Mouse (Mus musculus) urinary bladder, postnatal 4 days (tissue): ENCODE results near the gene Iqsec2.
"Not testable (repeated sequence)": the region's sequence is repeated elsewhere in the genome, so short reads cannot be mapped to it uniquely, and the experiment has no call there.

Experiments used
- DNase-seq, 2 experiments: peaks; one replicate each; pipeline ENCODE4 v3.0.0; 2021 to 2022; ENCODE audit warnings: low spot score in 2 of 2

Iqsec2 gene

GRCm38 (mm10) chrX:152178843-152179545, 34.9 kb downstream of the Iqsec2 start:
- peak; percentile 44 to 71 for DNase-seq

- no peak for DNase-seq
Measured at GRCm38 (mm10) chrX:152179670-152180656, 35.9 kb downstream of the Iqsec2 start.

DNA sequence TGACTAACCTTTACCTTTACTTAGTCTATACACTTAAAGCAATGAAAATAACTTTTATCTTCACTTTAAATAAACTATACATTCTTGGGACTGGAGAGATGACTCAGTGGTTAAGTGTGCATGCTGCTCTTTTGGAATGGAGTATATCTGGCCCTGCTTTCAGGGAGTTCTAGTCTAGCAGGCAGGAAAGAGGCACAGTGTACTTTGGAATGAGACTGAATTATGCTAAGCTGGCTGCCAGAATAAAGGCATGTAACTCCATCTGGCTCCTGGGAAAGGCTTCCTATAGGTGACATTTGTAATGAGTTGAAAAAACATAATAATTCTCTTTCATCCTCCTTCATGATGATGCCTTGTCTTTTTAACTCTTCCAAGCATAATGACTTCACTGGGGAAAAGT, 43.1 kb downstream of the Iqsec2 start:
- DNase-seq, result no peak

GRCm38 (mm10) chrX:152191266-152191665, 47.2 kb downstream of the Iqsec2 start:
- DNase-seq, result no peak

DNA sequence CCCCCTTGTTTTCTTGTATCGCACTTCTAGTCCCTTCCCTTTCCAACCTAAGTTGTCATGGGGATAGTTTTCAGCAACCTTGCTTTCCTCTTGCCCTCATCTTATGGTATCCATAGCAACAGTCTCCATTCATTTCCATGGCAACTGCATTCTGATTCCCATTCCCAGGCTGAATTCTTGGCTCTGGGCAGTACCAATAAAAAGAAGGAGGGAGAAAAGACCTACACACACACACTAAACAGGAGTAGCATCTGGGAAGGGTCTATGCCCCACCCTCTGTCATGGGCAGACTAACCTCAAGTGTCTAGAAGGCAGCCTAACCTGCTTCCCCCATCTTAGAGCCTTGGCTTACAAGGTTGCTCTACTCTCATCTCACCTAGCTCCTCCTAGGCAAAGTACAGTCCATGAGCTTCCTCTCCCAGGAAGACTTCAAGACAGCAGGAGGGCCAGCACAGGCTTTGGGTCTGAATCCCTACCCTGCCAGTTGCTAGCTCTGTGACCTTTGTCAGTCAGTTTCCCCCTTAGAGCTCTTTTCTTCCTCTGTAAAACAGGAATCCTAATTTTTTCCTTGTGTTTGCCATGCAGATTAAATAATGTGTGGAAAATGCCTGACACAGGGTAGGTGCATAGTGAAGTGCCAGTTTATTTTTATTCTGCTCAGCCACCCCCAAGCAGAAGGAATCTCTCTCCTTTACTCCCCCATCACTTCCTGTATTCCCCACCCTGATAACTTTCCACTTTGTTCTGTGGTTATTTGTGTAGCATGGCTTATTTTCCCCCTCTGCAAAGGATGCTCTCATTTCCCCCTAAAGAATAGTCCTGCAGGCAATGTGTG, 54.0 kb downstream of the Iqsec2 start:
- DNase-seq, result no peak

- DNase-seq, result no peak
Measured at GRCm38 (mm10) chrX:152201737-152202421, 57.8 kb downstream of the Iqsec2 start.

DNA sequence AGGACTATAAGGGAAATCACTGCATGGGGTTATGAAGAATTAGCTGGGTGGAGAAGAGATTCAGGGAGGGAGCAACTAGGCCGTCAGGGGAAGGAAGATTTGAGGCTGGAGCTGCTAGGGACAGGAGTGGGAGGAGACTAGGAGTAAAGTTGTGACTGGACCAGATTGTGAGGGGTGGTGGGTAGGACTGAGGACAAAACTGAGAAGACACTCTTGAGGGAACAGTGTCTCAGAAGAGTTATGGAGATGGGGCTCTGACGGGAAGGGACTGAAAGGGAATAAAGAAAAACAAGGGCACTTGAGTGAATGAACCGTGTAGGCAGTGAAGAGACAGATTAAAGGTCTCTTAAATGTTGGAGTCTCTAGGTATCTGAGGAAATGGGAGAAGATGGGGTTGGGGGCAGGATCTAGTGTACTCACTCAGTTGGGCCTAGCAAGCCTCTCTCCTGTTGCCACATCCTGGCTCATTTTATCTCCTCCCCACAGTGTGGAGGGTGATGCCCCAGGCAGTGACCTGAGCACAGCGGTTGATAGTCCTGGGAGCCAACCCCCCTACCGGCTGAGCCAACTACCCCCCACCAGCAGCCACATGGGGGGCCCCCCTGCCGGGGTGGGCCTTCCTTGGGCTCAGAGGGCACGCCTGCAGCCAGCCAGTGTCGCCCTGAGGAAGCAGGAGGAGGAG, 58.5 kb downstream of the Iqsec2 start:
- DNase-seq, result no peak

- DNase-seq, result no peak
Measured at GRCm38 (mm10) chrX:152203247-152203646, 59.2 kb downstream of the Iqsec2 start.

- no peak for DNase-seq
Measured at GRCm38 (mm10) chrX:152205486-152205885, 61.4 kb downstream of the Iqsec2 start.

- no peak for DNase-seq
Measured at GRCm38 (mm10) chrX:152214703-152215102, 70.6 kb downstream of the Iqsec2 start.

GRCm38 (mm10) chrX:152218529-152218928, 74.5 kb downstream of the Iqsec2 start:
- no peak for DNase-seq

DNA sequence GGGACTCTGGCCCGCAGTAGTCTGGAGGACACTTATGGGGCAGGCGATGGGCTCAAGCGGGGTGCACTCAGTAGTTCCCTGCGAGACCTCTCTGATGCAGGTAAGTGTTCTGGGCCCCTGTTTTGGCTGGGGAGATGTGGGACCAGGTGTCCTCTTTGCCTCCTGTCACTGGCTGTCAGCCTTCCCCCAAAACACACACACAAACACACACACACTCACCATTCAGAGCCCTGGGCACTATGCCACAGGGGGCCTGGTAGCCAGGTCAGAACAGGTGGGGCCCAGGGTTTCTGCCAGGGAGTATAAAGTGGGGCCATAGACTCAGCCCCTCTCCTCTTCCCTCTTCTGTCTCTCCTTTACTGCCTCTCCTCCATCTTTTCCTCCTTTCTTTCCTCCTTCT, 77.7 kb downstream of the Iqsec2 start:
- DNase-seq, result no peak

GRCm38 (mm10) chrX:152222226-152222625, 78.2 kb downstream of the Iqsec2 start:
- no peak for DNase-seq

DNA sequence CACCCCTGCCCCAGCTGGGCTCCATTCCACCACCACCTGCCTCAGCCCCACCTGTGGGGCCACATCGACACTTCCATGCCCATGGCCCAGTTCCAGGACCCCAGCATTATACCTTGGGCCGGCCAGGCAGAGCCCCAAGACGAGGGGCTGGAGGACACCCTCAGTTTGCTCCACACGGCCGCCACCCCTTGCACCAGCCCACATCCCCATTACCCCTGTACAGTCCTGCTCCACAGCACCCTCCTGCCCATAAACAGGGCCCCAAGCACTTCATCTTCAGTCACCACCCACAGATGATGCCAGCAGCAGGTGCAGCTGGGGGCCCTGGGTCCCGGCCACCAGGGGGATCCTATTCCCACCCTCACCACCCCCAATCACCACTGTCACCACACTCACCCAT, 79.2 kb downstream of the Iqsec2 start:
- DNase-seq, result no peak

DNA sequence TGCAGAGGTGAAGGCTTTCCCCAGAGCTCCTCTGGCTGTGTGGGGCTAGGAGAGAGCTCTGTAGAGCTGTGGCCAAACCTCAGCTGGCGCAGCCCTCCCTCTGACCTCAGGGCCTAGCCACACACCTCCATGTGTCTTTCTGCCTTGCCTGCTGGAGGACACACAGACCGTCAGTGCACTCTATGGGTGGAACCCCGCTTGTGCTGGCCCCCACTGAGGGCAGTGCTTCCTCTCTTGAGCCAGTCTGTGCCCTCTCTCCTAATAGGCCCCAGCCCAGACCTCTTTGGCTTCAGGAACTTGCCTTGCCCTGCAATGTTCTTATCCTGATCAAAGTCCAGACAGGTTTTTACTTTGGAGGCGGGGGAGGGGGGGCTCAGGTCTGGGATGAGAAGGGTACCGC, 80.2 kb downstream of the Iqsec2 start:
- DNase-seq, result no peak

GRCm38 (mm10) chrX:152232781-152233763, 89.0 kb downstream of the Iqsec2 start, which contains the start of gene Kdm5c:
Gene Kdm5c, plus strand, starts transcription at chrX:152233020.
- DNase-seq, result peak; percentile 88 to 97

GRCm38 (mm10) chrX:152234125-152234524, 90.1 kb downstream of the Iqsec2 start:
- no peak for DNase-seq

DNA sequence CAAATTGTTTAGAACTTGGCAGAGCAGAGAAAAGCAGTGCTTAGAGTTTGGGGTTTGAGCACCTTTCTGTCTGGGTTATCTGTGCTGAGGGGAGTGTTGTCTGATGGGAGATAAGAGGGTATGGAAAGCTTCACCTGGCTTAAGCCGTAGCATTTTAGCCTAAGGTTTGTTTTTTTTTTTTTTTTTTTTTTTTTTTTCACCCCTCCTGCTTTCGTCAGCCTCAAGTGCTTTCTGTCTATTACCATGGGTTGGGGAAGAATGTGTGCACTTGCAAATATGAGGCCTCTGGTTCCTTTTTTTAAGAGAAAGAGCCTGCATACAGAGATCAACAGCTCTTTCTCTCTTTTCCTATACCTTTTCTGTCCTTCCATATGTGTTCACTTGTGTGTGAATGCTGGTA, 91.7 kb downstream of the Iqsec2 start:
- no peak for DNase-seq

- DNase-seq, result not testable (repeated sequence)
Measured at GRCm38 (mm10) chrX:152243140-152243539, 99.1 kb downstream of the Iqsec2 start.
